Mouse (Mus musculus) liver, adult 2 months (tissue): ENCODE results near the gene Calr3.

Source experiments
- CTCF ChIP-seq: fragments of 200-500 bp; IDR thresholded peaks from 2 replicates; pipeline ENCODE4 v1.5.1; 2011; ENCODE audit warnings: low read depth, low read length, control low read depth
- POLR2A ChIP-seq: fragments of 200-500 bp; IDR thresholded peaks from 2 replicates; pipeline ENCODE4 v1.6.1; 2011; ENCODE audit warnings: low read length, control low read depth; ENCODE audit not compliant: insufficient read depth; ENCODE audit errors: extremely low read depth

- TF ChIP-seq POLR2A: no peak
- no peak for TF ChIP-seq CTCF
Observed at GRCm38 (mm10) chr8:72407878-72408277, 35.8 kb downstream of the Calr3 start.
